Mouse (Mus musculus): ENCODE data around the gene Pnkp. TPM values are rescaled to one million over a fixed set of nuclear protein-coding genes. Genes with fewer than 3 reads are reported as not detected.

Gene Pnkp
- polyA plus RNA-seq, 1 experiment from 2014 or later, result 27.6 TPM

DNA sequence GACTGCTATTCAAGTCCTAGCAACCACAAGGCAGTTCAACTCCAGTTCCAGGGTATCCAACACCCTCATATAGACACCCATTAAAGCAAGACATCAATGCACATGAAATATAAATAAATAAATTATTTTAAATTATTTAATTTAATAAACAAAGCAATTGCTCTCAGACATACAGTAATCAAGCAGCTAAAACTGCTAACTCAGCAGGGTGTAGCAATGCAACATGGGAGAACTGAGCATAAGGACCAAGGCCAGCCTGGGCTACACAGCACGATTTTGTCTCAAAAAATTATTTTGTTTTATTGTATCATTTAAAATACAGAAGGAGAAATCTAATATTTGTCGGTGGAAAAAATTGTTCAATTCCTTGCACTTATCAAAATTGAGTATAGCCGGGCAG lies 37.2 kb downstream of the Pnkp start:
- no peak for ATAC-seq (ENCODE audit: low FRiP score)
- Histone ChIP-seq H3K4me2 (replicated peaks; ENCODE audit: low read depth, low read length) (no peak overlapping the region), H3K4me1 (replicated peaks; ENCODE audit: control insufficient read depth, insufficient read depth, low read length) (peaks cover 7% of the 10 kb centered on the region), H3K9me3 (ENCODE audit: control insufficient read depth, low read length) (no peaks in the 10 kb centered on the region), H3K27ac (ENCODE audit: low read depth, low read length) (no peak overlapping the region), H3K9ac (ENCODE audit: low read depth, low read length) (no peak overlapping the region), H3K27me3 (ENCODE audit: control insufficient read depth, insufficient read depth, low read length) (no peaks in the 10 kb centered on the region), H3K36me3 (ENCODE audit: control insufficient read depth, insufficient read depth, low read length) (peaks cover 2% of the 10 kb centered on the region; the same call in 1 of the 2 replicates), H3K4me3 (ENCODE audit: low read depth, low read length) (no peak overlapping the region)
- no peak for DNase-seq (ENCODE audit: low spot score)
- 94% methylated on average over 3 of the region's 3 CpGs for WGBS

DNA sequence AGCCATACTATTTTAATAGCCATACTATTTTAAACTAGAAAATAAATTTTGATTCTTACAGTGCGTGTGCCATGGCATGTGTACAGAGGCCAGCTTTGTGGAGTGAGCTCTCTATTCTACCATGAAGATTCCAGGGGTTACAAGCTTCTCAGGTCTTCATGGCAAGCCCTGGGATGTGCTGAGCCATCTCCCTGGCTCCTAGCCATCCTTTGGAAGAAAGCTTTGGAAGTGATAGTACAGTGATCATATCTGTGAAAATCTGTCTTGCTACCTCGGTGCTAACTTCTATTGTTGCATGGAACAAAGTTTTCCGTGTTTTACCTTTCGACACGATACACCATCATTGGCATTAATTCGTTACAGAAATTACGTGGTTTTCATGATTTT lies 38.3 kb downstream of the Pnkp start:
- WGBS, result 48% methylated on average over 7 of the region's 7 CpGs
- Histone ChIP-seq H3K4me1 (replicated peaks; ENCODE audit: control insufficient read depth, insufficient read depth, low read length) (peaks cover 7% of the 10 kb centered on the region), H3K27ac (ENCODE audit: low read depth, low read length) (peak overlapping the region; percentile 78), H3K36me3 (ENCODE audit: control insufficient read depth, insufficient read depth, low read length) (peaks cover 2% of the 10 kb centered on the region; the same call in 1 of the 2 replicates), H3K4me3 (ENCODE audit: low read depth, low read length) (peak overlapping the region; percentile 53; the same call in 1 of the 2 replicates), H3K9me3 (ENCODE audit: control insufficient read depth, low read length) (no peaks in the 10 kb centered on the region), H3K27me3 (ENCODE audit: control insufficient read depth, insufficient read depth, low read length) (no peaks in the 10 kb centered on the region), H3K9ac (ENCODE audit: low read depth, low read length) (no peak overlapping the region), H3K4me2 (replicated peaks; ENCODE audit: low read depth, low read length) (peak overlapping the region; percentile 78)
- ATAC-seq (ENCODE audit: low FRiP score) (no peak), DNase-seq (ENCODE audit: low spot score) (no peak)

DNA sequence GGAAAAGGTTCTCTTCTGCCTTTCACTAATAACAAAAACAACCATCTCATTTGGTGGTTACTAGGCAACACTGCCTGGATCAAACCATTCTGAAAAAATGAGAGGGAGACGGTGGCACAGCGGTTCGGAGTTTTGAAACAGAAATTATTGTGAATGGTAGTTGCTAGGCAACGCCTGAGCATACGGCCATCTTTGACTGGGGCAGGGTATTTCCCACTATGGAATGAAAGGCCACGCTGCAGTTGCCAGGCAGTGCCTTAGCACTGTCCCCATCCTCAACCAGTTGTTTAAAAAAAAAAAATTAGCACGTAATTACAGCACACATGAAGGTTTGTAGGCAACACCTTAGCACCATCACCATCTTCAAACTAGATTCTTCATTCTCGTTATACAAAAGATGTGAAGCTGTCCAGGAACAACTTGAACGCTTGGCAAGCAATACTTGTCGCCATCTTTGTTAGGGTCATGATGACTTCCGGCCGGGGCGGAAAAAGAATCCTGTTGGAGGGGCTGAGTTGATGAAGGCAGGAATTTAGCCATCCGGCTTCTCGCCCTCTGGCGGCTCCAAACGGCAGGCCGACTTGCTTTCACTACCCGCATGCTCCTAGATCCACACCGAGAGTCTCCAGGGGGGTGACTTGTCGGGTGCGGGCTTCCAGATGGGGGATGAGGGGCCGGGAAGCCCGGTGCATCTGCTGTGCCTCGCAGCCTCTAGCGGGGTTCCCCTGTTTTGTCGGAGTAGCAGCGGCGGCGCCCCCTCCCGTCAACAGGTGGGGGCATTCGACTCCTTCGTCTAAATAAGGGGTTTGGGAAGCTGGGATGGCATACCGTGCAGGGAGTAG lies 38.9 kb downstream of the Pnkp start, which contains the start of gene Fuz:
Gene Fuz (plus strand): TSS at position 487 of the 842 bp plus-strand sequence.
- H3K36me3 ChIP-seq (ENCODE audit: control insufficient read depth, insufficient read depth, low read length), result no peaks in the 10 kb centered on the region; the same call in 1 of the 2 replicates
- DNase-seq (ENCODE audit: low spot score), result peak; percentile 91
- ATAC-seq (ENCODE audit: low FRiP score), result peak; percentile 74
- H3K9me3 ChIP-seq (ENCODE audit: control insufficient read depth, low read length), result no peaks in the 10 kb centered on the region
- 1% methylated on average over 34 of the region's 34 CpGs for whole genome bisulfite sequencing
- H3K27ac ChIP-seq (ENCODE audit: low read depth, low read length), result peak within 1 kb of the TSS; percentile 78
- peak within 1 kb of the TSS; percentile 79 for H3K9ac ChIP-seq (ENCODE audit: low read depth, low read length)
- peaks cover 6% of the 10 kb centered on the region for H3K4me1 ChIP-seq (replicated peaks; ENCODE audit: control insufficient read depth, insufficient read depth, low read length)
- no peaks in the 10 kb centered on the region for H3K27me3 ChIP-seq (ENCODE audit: control insufficient read depth, insufficient read depth, low read length)
- peak within 1 kb of the TSS; percentile 78 for H3K4me2 ChIP-seq (replicated peaks; ENCODE audit: low read depth, low read length)
- H3K4me3 ChIP-seq (ENCODE audit: low read depth, low read length), result peak within 1 kb of the TSS; percentile 53

- Histone ChIP-seq H3K4me2 (replicated peaks; ENCODE audit: low read depth, low read length) (peak overlapping the region; percentile 78), H3K4me3 (ENCODE audit: low read depth, low read length) (peak overlapping the region; percentile 53), H3K27ac (ENCODE audit: low read depth, low read length) (peak overlapping the region; percentile 78), H3K27me3 (ENCODE audit: control insufficient read depth, insufficient read depth, low read length) (no peaks in the 10 kb centered on the region), H3K9me3 (ENCODE audit: control insufficient read depth, low read length) (no peaks in the 10 kb centered on the region), H3K9ac (ENCODE audit: low read depth, low read length) (peak overlapping the region; percentile 79), H3K36me3 (ENCODE audit: control insufficient read depth, insufficient read depth, low read length) (no peaks in the 10 kb centered on the region), H3K4me1 (replicated peaks; ENCODE audit: control insufficient read depth, insufficient read depth, low read length) (peaks cover 6% of the 10 kb centered on the region)
- no peak for DNase-seq (ENCODE audit: low spot score)
- no peak for ATAC-seq (ENCODE audit: low FRiP score)
- 41% methylated on average over 10 of the region's 10 CpGs for WGBS
Measured at GRCm38 (mm10) chr7:44896499-44896898, 39.6 kb downstream of the Pnkp start.

- DNase-seq (ENCODE audit: low spot score), result no peak
- Histone ChIP-seq H3K4me3 (ENCODE audit: low read depth, low read length) (no peak overlapping the region), H3K4me2 (replicated peaks; ENCODE audit: low read depth, low read length) (no peak overlapping the region)
Measured at GRCm38 (mm10) chr7:44898607-44899006, 41.7 kb downstream of the Pnkp start.

DNA sequence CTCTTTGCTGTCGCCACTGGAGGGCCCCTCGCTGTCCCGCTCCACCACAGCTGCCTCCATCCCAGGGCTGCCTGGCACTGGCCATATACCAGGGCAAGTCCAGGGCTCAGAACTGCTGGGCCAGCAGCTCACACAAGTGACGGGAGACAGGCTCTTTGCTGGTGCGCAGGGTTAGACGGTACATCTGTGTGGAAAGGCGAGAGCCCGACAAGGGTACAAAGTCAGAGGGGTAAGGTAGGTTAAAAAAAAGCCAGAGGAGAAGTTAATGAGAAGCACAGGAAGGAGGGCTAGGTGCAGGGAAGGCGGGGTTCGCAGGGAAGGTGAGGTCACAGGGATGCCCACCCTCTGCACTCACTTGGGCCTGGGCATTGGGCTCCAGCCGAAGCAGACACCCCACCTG lies 43.7 kb downstream of the Pnkp start:
- no peak overlapping the region for H3K27ac ChIP-seq (ENCODE audit: low read depth, low read length)
- no peak overlapping the region for H3K4me2 ChIP-seq (replicated peaks; ENCODE audit: low read depth, low read length)
- H3K9ac ChIP-seq (ENCODE audit: low read depth, low read length), result no peak overlapping the region
- peaks cover 6% of the 10 kb centered on the region; the same call in 1 of the 2 replicates for H3K36me3 ChIP-seq (ENCODE audit: control insufficient read depth, insufficient read depth, low read length)
- no peaks in the 10 kb centered on the region for H3K9me3 ChIP-seq (ENCODE audit: control insufficient read depth, low read length)
- H3K27me3 ChIP-seq (ENCODE audit: control insufficient read depth, insufficient read depth, low read length), result no peaks in the 10 kb centered on the region
- peaks cover 7% of the 10 kb centered on the region for H3K4me1 ChIP-seq (replicated peaks; ENCODE audit: control insufficient read depth, insufficient read depth, low read length)
- ATAC-seq (ENCODE audit: low FRiP score) (no peak), DNase-seq (ENCODE audit: low spot score) (no peak)
- no peak overlapping the region for H3K4me3 ChIP-seq (ENCODE audit: low read depth, low read length)
- WGBS, result 83% methylated on average over 11 of the region's 11 CpGs

More at GRCm38 (mm10) chr7:44898607-44899006, 41.7 kb downstream of the Pnkp start:
- Histone ChIP-seq H3K9me3 (ENCODE audit: control insufficient read depth, low read length) (no peaks in the 10 kb centered on the region), H3K4me1 (replicated peaks; ENCODE audit: control insufficient read depth, insufficient read depth, low read length) (peaks cover 7% of the 10 kb centered on the region), H3K27ac (ENCODE audit: low read depth, low read length) (no peak overlapping the region), H3K36me3 (ENCODE audit: control insufficient read depth, insufficient read depth, low read length) (peaks cover 6% of the 10 kb centered on the region; the same call in 1 of the 2 replicates), H3K9ac (ENCODE audit: low read depth, low read length) (no peak overlapping the region), H3K27me3 (ENCODE audit: control insufficient read depth, insufficient read depth, low read length) (no peaks in the 10 kb centered on the region)
- WGBS, result 35% methylated on average over 19 of the region's 19 CpGs
- no peak for ATAC-seq (ENCODE audit: low FRiP score)

DNA sequence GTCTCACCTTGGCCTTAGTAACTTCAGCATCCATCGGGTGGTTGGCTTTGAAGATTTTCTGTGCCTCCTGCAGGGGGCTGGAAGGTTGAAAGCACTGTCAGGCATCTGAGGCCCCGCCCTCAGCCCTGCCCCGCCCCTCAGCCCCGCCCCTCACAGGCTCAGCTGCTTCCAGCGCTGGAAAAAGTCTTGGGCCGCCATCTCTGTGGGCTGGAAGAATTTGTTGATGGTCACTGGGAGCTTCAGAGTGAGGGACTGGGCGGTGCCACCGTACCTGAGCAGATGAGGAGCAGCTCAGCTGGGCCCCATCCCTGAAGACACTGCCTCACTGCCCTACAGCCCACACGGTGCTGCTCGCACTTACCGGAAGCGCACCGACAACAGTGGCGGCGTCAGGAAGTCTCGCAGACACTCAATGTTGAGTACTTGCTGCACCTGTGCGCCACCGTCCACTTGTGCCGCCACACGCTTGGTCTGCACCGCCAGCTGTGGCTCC lies 44.3 kb downstream of the Pnkp start:
- DNase-seq (ENCODE audit: low spot score) (peak; percentile 74), ATAC-seq (ENCODE audit: low FRiP score) (peak; percentile 33; the same call in 1 of the 2 replicates)
- Histone ChIP-seq H3K4me2 (replicated peaks; ENCODE audit: low read depth, low read length) (peak overlapping the region; percentile 29), H3K27ac (ENCODE audit: low read depth, low read length) (0 out of 2 replicates have a peak overlapping the region, but pooled peaks have one; percentile 39), H3K9me3 (ENCODE audit: control insufficient read depth, low read length) (no peaks in the 10 kb centered on the region), H3K9ac (ENCODE audit: low read depth, low read length) (no peak overlapping the region; the same call in 1 of the 2 replicates), H3K4me1 (replicated peaks; ENCODE audit: control insufficient read depth, insufficient read depth, low read length) (peaks cover 7% of the 10 kb centered on the region), H3K27me3 (ENCODE audit: control insufficient read depth, insufficient read depth, low read length) (no peaks in the 10 kb centered on the region), H3K4me3 (ENCODE audit: low read depth, low read length) (0 out of 2 replicates have a peak overlapping the region, but pooled peaks have one; percentile 14), H3K36me3 (ENCODE audit: control insufficient read depth, insufficient read depth, low read length) (peaks cover 6% of the 10 kb centered on the region; the same call in 1 of the 2 replicates)
- 20% methylated on average over 21 of the region's 21 CpGs for WGBS

DNA sequence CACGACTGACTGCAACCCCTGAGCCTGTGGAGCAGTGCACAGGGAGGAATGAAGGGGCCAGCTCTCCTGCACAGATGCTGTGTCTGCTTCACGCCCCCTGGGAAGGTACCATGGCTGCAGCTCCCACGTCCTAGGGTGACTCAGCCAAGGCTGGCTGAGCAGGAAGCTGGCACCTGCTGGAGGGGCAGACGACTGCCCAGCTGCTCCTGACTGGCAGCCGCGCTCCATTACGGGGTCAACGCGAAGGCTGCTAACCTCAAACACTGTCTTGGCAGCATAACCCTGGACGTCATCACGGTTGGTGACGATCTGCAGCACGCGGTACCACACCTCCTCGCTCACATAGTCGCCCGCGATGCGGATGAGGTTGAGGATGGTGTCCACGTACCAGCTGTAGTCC lies 48.5 kb downstream of the Pnkp start:
- DNase-seq (ENCODE audit: low spot score), result no peak
- Histone ChIP-seq H3K4me3 (ENCODE audit: low read depth, low read length) (no peak overlapping the region), H3K36me3 (ENCODE audit: control insufficient read depth, insufficient read depth, low read length) (peaks cover 17% of the 10 kb centered on the region), H3K27ac (ENCODE audit: low read depth, low read length) (no peak overlapping the region), H3K4me1 (replicated peaks; ENCODE audit: control insufficient read depth, insufficient read depth, low read length) (0 out of 2 replicates have a peak, but pooled peaks cover 4% of the 10 kb centered on the region), H3K27me3 (ENCODE audit: control insufficient read depth, insufficient read depth, low read length) (no peaks in the 10 kb centered on the region), H3K9ac (ENCODE audit: low read depth, low read length) (no peak overlapping the region), H3K4me2 (replicated peaks; ENCODE audit: low read depth, low read length) (no peak overlapping the region), H3K9me3 (ENCODE audit: control insufficient read depth, low read length) (no peaks in the 10 kb centered on the region)
- WGBS, result 93% methylated on average over 20 of the region's 20 CpGs
- no peak for ATAC-seq (ENCODE audit: low FRiP score)

Data from hindbrain, embryonic 11.5 days (tissue).